Mouse (Mus musculus) spleen, adult 2 months (tissue): ENCODE data around the gene Necab3.

Experiments used
- CTCF ChIP-seq: fragments of 200-500 bp; IDR thresholded peaks from 2 replicates; pipeline ENCODE4 v1.5.1; 2011; ENCODE audit warnings: mild to moderate bottlenecking, inconsistent platforms; ENCODE audit not compliant: insufficient read depth, insufficient read length, insufficient replicate concordance; ENCODE audit errors: extremely low read depth
- POLR2A ChIP-seq: fragments of 200-500 bp; IDR thresholded peaks from 2 replicates; pipeline ENCODE4 v1.6.1; 2011; ENCODE audit warnings: low read depth, low read length, inconsistent platforms

- TF ChIP-seq POLR2A: no peak
- no peak for TF ChIP-seq CTCF
Measured at GRCm38 (mm10) chr2:154510141-154510540, 48.5 kb downstream of the Necab3 start.
